Mouse (Mus musculus) adrenal gland, adult (tissue): ENCODE results near the gene Ociad2.

ENCODE experiments used
- DNase-seq, 2 experiments: peaks; one replicate each; pipeline ENCODE4 v3.0.0; 2022 to 2023; ENCODE audit warnings: low spot score in 1 of 2; ENCODE audit not compliant: inconsistent age in 2 of 2

The Ociad2 gene

DNA sequence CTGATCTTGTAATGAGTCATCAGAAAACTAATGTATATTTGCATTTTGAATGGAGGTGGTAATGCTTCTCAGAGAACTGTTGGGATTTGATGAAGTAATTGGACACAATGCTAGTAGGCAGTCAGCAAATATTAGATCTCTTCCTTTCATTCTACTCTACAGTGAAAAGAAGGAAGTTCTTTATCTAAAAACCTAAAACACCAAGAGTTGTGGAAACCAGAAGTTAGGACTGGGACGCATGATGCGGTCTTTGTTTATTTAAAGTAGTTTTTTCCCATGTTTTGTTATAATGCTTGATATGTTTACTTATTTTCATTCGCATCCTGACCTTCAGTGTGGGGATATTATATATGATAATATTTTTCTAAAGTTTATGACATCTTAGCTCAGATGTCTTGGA, 33.5 kb downstream of the Ociad2 start:
- no peak for DNase-seq

DNA sequence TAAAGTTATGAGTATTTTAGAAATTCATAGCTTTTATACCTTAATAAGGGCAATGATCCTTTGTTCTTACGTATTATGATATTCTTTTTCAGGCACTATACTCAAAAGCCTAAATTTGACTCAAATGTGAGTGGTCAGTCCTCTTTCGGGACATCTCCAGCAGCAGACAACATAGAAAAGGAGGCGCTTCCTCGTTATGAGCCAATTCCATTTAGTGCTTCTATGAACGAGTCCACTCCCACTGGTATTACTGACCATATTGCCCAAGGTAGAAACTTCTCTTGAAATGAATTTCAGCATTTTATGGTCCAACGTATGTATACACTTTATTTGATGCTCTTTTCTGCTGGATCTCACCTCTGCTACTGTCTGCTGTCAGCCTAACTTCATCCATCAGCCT, 34.3 kb downstream of the Ociad2 start:
- DNase-seq: no peak

DNA sequence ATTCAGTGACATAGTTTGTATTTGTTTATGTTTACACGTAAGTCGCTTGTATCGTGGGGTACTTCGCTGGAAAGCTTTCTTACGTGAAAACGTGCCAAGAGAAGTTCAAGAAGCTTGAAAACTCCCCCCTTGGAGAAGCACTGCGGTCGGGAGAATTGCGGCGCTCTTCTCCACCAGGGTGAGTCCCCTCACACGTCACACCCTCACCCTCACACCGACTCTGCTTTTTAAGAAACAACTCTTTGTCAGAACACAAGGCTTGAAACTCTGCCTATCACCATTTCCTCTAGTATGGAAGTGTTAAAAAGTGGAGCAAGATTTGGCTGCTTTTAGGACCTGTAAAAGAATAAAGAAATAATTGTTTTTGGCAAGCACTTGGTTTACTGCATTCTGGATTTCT, 36.3 kb downstream of the Ociad2 start:
- no peak for DNase-seq

DNA sequence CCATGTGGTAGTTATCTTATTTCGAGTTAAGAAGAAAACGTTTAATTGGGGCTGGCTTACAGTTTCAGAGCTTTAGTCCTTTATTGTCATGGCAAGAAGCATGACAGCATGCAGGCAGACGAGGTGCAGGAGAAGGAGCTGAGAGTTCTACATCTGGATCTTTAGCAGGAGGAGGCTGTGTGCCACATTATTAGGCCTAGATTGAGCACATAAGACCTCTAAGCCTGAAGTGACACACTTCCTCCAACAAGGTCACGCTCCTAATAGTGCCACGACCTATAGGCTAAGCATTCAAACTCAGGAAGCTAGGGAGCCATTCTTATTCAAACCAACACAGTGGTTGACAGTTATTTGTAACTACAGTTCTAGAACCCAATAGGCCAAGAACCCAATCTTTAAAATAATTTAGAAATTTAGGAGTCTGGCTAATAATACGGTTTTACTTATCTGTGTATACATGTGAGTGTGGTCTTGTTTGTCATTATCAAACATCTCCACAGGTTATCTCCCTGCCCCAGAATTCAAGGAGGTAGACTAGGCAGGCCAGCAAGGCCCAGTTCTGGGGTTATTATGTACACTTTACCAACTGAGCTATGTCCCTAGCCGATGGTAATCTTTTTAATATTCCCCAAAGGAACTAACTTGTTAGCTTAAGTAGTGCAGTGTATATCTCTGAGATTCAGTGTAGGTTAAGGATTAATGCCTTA, 39.1 kb downstream of the Ociad2 start:
- no peak for DNase-seq

DNA sequence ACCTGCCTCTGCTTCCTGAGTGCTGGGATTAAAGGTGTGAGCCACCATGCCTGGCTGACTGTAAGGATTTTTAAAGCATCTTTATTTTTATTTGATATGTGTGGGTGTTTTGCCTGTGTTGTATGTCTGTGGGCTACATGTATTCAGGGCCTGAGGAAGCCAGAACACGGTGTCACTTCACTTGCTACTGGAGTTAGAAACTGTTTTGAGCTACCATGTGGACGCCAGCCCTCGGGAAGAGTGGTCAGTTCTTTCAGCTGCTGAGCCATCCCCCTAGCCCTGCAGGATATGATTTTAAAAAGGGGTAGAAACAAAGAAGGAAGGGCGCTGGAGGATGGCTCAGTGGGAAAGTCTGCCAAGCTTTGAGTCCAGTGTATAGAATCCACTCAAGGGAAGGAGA, 44.9 kb downstream of the Ociad2 start:
- no peak for DNase-seq

DNA sequence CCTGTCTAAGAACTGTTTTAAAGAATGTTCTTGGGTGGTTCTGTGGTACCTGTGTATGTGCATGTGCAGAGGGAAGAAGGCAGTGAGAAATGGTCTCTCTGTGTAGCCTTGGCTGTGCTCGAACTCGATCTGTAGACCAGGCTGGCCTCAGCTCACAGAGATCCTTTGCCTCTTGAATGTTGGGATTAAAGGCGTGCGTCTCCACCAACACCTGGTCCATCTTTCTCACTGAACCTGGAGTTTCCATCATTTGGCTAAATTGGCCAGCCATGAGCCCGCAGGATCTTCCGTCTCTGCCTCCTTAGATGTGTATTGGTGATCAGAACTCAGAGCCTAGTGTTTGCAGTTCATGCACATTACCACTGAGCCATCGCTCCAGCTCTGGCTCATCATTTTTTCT, 45.8 kb downstream of the Ociad2 start:
- DNase-seq: no peak

DNA sequence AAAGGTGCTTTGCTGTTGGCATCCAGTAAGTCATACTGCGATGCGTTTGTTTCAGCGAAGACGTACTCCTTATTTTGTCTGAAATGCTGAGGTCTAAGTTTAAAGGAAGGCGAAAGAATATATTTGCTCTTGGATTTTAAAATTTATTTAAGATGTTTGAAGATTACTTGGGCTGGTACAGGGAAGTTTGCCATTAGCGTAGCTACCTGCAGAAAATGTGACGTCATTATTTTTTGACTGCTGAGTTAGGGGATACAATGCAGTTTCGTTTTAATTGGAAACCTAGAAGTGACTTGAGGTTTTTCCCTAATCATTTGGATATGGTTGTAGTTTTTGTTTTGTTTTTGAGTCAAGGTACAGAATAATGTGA, 47.4 kb downstream of the Ociad2 start:
- no peak for DNase-seq

DNA sequence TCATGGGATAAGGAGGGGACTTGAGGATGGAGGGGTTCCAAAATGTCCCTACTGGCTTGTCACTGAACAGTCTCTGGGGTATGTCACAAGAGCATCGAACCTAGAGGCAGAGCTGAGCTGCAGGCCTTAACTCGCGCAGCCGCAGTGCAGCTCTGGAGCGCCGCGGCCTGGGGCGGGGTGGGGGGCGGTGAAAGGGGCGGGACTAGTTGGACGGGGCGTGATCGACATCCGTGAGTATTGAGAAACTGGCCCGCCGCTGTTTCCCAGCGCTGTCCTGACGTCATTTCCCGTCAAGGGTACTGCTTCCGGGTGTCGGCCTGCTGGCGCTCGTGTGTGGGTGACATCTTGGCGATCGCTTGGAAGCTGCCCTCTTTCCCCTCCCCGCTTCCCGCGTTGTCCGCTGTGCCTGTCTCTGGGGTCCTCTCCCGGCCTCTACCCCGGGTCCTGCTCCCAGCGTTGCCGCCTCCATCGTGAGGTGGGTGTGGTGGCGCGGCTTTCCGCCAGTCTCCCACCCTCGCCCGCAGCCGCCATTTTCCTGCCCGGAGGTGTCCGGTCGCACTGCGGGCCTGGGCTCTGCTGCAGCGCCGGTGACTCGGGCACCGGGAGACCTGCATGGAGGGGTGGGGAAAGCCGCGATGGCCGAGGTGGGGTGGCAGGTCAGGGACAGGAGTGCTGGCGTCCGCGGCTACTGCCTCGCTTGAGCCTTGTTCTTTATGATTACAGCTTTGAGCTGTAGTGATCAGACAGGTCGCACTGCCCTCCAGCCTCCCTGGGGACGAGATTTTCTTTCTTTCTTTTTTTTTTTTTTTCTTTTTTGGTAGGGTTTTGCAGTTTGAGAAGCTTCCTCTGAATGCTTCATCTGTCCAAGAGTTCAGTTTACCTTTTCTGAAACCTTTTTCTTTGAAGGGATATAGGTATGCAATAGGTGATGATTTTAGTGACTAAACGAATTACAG, 48.0 kb downstream of the Ociad2 start, which contains the start of gene Ociad1:
Gene Ociad1 (plus strand): TSS at position 283 of the 956 bp plus-strand sequence.
- DNase-seq: peak; percentile 96 to 98

DNA sequence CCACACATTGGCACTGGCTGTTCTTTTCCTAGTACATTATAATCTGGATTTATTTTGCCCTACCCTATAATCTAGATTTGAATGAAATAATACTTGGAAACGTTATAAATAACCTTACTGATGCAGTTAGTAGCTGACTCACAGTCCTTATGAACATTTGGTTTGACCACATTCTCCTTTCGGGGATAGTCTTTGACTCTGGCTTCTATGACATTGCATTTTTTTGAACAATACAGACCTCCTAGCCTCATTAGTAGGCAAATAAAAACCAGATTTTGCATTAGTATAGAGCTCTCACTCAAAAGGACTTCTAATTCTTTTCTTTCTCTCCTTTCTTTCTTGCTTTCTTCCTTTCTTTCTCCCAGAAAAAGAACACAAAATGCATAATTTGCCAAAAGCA, 50.9 kb downstream of the Ociad2 start:
- DNase-seq: no peak

DNA sequence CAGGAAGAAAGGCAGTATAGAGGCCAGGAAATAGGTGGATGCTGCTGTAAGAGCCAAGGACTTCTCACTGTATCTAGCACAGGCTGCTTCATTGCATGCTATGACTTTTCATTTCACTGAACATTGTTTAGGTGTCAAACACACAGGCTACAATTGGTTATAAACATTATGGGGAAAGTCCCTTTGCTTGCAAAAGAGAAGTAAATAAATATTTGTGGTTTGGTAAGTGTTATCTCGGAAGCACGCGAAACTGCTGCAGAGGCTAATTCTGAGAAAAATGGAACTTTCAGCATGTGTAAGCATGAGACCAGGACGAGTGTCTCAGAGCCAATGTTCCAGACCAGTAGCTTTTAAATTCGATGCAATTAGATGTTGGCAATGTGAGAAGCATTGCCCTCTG, 54.2 kb downstream of the Ociad2 start:
- DNase-seq: no peak

DNA sequence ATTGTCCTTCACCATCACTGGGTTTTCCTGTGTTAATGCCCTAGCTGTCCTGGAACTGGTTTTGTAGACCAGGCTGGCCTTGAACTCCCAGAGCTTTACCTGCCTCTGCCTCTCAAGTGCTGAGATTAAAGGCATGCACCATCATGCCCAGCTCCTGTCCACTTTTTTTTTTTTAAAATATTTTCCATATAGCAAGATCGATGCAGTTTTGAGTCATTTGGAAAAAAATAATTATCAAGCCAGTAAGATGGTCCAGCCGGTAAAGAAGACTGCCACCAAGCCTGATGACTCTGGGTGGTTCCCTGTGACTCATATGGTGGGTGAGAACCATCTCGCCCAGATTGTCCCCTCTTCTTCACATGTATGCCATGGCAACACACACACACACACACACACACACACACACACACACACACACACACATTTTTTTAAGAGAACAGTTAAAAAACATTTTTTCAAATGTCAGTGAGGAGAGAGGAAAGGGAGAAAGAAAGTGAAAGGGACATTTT, 55.3 kb downstream of the Ociad2 start:
- DNase-seq: no peak

DNA sequence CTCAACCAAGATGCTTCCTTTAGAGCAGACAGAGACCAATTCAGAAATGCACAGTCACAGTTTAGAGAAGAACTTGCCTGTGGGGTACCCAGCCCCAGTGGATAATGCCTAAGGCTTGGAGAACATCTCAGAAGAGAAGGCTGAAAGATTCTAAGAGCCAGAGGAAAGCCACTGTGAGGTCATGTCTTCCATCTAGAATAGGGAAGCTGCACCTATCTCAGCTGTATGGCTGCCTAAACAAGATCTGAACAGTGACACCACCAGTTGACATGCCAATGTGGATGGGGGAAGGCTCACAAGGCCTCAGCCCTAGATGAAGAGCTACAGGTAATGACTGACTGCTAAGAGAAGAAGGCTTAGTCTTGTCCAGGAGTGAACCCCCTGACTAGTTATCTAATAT, 56.8 kb downstream of the Ociad2 start:
- no peak for DNase-seq

DNA sequence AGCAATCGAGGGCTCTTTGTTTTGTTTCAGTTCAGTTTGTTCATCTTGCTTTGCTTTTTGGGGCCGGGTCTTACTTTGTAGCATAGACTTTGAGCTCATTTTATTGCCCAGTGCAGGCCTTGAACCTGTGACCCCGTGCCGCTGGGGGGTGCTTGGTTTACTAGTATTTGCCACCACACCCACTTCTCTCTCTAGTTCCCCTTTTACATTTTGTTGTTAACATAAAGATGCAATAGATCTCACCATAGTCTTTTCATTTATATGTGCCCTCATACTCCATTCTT, 60.3 kb downstream of the Ociad2 start:
- peak in 1 of 2 experiments; percentile 35 for DNase-seq

DNA sequence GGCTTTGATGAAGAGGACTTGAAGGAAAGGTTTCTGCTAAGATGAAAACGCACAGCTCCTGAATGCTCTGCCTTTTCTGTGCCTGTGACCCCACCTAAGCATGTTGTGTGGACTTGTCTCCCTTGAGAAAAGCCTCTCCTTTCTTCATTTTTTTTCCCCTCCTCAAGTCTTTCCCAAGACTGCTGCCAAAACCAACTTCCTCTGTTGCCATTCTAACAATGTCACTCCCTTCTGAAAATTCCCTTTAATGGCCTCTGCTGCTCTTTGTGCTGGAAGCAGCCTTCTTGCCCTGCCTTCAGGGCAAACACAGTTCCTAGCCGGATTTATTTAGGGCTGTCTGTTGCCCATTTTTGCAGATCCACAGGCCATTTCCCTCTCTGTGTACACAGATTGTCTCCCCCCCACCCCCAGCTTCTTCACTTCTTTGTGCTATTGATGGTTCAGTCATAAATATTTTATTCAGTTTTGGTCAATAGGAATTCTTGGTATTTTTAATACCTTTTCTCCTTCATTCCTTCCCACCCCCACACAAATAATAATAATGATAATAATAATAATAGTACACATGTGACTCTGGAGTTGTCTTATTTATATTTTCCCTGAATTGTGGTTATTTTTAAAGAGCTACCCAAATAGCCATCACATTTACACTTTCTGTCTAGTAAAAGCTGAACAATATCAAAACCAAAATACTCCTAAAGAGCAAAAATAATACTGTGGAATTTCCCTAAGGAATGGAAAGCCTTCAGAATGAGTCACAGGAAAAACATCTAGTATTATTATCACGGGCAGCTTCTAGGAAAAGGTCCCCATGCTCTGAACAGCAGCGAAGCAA, 60.9 kb downstream of the Ociad2 start:
- no peak for DNase-seq

DNA sequence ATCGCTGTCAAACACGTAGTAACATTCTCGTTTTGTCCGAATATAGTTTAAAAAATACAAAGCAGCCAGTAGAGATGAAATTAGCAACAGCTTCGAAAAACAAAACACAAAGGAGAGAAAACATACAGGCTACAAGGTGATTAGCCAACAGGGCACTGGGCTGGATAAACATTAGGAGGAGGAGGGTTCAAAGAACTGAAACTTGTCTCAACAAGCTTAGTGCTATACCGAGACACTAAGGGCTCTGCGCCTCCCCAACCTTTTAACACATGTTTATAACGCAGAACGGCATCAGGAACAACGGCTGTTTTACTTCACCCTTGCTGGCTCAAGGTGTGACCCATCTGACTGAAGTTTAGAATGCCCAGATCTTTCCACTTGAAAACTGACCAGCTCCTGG, 61.6 kb downstream of the Ociad2 start:
- no peak for DNase-seq

DNA sequence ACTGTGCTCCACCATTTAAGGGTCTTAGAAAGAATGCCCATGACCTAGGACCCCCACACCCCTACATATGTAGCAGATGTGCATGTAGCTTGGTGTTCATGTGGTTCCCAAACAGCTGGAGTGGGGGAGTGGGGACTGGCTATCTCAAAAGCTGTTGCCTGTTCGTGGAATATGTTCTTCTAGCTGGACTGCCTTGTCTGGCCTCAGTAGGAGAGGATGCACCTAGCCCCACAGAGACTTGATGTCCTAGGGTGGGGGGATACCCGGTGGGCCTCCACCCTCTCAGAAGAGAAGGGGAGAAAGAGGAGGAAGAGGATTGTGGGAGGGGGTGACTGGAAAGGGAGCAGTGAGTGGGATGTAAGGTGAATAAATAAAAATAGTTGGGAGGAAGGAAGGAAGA, 65.9 kb downstream of the Ociad2 start:
- DNase-seq: no peak

DNA sequence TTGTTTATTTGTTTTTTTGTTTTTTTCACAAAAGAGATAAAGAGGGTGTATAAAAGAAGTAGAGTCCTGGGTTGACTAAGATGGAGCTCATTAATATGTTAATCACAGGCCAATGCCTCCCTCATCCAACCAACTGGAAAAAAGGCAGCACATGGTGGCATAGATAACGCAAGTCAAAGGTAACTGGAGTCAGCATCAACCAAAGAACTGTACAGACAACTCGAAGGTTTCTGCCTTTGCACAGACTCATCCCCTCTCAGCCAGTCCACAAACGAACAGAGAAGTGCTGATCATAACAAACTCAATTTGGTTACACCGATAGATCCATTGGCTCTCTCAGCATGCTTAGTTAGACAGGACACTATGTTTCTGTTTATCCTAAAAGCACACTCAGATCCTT, 67.7 kb downstream of the Ociad2 start:
- no peak for DNase-seq
